Comparison of ENCODE assay signal across 8 mouse cellular contexts in the genomic region with DNA sequence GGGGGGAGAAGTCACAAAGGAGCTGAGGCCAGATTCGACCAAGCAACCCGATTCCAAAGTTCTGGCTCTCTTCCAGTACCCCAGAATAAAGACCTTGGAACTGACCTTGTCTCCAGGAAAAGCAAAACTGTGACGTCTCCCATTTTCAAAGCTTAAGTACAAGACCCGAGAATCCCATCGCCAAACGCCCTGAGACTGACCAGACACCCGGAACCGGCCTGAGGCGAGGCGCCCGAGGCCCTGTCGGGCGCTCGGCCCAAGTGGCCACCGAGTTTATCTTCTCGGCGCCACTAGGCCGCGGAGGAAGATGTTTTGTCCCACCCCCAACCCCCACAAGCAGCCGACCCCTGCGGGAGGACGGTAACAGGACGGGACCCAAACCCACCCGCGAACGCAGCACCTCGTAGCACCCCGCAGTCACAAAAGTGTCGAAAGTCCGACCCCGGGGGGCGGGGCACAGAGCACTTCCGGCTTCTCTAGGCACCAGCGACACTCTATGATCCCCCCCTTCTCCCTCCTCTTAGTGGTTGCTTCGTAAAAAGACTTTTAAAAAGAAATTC. TPM values are rescaled to one million over a fixed set of nuclear protein-coding genes. Genes with fewer than 3 reads are reported as not detected.
DNase-seq lines count a peak whose midpoint lies in the region; ATAC-seq lines count a peak whose summit lies in the region.

A gene (minus strand): TSS at position 469 of the 560 bp plus-strand sequence.

- peak; percentile 78 for DNase-seq in c-Kit-negative CD71-positive TER-119-positive erythroid progenitor cells, embryonic 14.5 days (ENCODE audit: low read depth, low spot score)
- peak; percentile 83 for DNase-seq in forebrain, embryonic 10.5 days (ENCODE audit: extremely low spot score, low spot score)
- peak; percentile 92 to 93 for DNase-seq in kidney, postnatal 25 days
- peak; percentile 78 for DNase-seq in telencephalon, adult 2 months (ENCODE audit: low read depth, low spot score)

- peaks cover 26% of the 10 kb centered on the region for H3K36me3 ChIP-seq in forebrain, embryonic 10.5 days (replicated peaks)
- H3K36me3 ChIP-seq in heart, embryonic 15.5 days: peaks cover 9% of the 10 kb centered on the region
- H3K36me3 ChIP-seq in liver, embryonic 15.5 days (replicated peaks): peaks cover 18% of the 10 kb centered on the region
- no peaks in the 10 kb centered on the region; the same call in 1 of the 2 replicates for H3K36me3 ChIP-seq in neural tube, embryonic 12.5 days

- H3K27me3 ChIP-seq in forebrain, embryonic 10.5 days (ENCODE audit: poor library complexity, severe bottlenecking): peaks cover 3% of the 10 kb centered on the region; the same call in 1 of the 2 replicates
- no peaks in the 10 kb centered on the region for H3K27me3 ChIP-seq in heart, embryonic 15.5 days
- H3K27me3 ChIP-seq in liver, embryonic 15.5 days: no peaks in the 10 kb centered on the region
- no peaks in the 10 kb centered on the region for H3K27me3 ChIP-seq in neural tube, embryonic 12.5 days (replicated peaks)

- peak within 1 kb of the TSS; percentile 90 for H3K9ac ChIP-seq in heart, embryonic 15.5 days
- H3K9ac ChIP-seq in liver, embryonic 15.5 days: peak within 1 kb of the TSS; percentile 91
- peak within 1 kb of the TSS; percentile 74 for H3K9ac ChIP-seq in neural tube, embryonic 12.5 days

- WGBS in forebrain, embryonic 10.5 days: under 1% methylated on average over 35 of the region's 35 CpGs
- under 1% methylated on average over 35 of the region's 35 CpGs for WGBS in heart, embryonic 15.5 days
- under 1% methylated on average over 35 of the region's 35 CpGs for WGBS in liver, embryonic 15.5 days (ENCODE audit: insufficient replicate concordance)
- WGBS in neural tube, embryonic 12.5 days: under 1% methylated on average over 35 of the region's 35 CpGs

- H3K9me3 ChIP-seq in forebrain, embryonic 10.5 days: no peaks in the 10 kb centered on the region
- H3K9me3 ChIP-seq in heart, embryonic 15.5 days (replicated peaks): no peaks in the 10 kb centered on the region
- H3K9me3 ChIP-seq in liver, embryonic 15.5 days (replicated peaks): no peaks in the 10 kb centered on the region
- H3K9me3 ChIP-seq in neural tube, embryonic 12.5 days: no peaks in the 10 kb centered on the region

- peak within 1 kb of the TSS; percentile 94 for H3K27ac ChIP-seq in forebrain, embryonic 10.5 days
- peak within 1 kb of the TSS; percentile 92 for H3K27ac ChIP-seq in heart, embryonic 15.5 days
- H3K27ac ChIP-seq in liver, embryonic 15.5 days (replicated peaks): peak within 1 kb of the TSS; percentile 89
- H3K27ac ChIP-seq in neural tube, embryonic 12.5 days: no peak within 1 kb of the TSS

- peak within 1 kb of the TSS; percentile 87 for H3K4me3 ChIP-seq in forebrain, embryonic 10.5 days
- H3K4me3 ChIP-seq in heart, embryonic 15.5 days: peak within 1 kb of the TSS; percentile 89
- H3K4me3 ChIP-seq in liver, embryonic 15.5 days (replicated peaks): peak within 1 kb of the TSS; percentile 94
- peak within 1 kb of the TSS; percentile 84 for H3K4me3 ChIP-seq in neural tube, embryonic 12.5 days

- peak; percentile 98 for ATAC-seq in CD4-positive, CD25-positive, alpha-beta regulatory T cell, adult 4 months
- ATAC-seq in heart, embryonic 15.5 days (replicated peaks; ENCODE audit: insufficient number of reproducible peaks, insufficient read depth, low FRiP score, low read depth): peak; percentile 92
- ATAC-seq in liver, embryonic 15.5 days (ENCODE audit: insufficient read depth): peak; percentile 93
- peak; percentile 95 for ATAC-seq in neural tube, embryonic 12.5 days (ENCODE audit: low FRiP score, low read depth)

- H3K4me2 ChIP-seq in heart, embryonic 15.5 days: peak within 1 kb of the TSS; percentile 61
- H3K4me2 ChIP-seq in liver, embryonic 15.5 days: peak within 1 kb of the TSS; percentile 74
- peak within 1 kb of the TSS; percentile 78 for H3K4me2 ChIP-seq in neural tube, embryonic 12.5 days (replicated peaks)

- H3K4me1 ChIP-seq in forebrain, embryonic 10.5 days: peaks cover 16% of the 10 kb centered on the region
- peaks cover 15% of the 10 kb centered on the region for H3K4me1 ChIP-seq in heart, embryonic 15.5 days (replicated peaks)
- peaks cover 15% of the 10 kb centered on the region for H3K4me1 ChIP-seq in liver, embryonic 15.5 days (replicated peaks)
- peaks cover 12% of the 10 kb centered on the region; the same call in 1 of the 2 replicates for H3K4me1 ChIP-seq in neural tube, embryonic 12.5 days

RNA-seq across cellular contexts. Expression of the gene that starts here (rescaled TPM):
- polyA plus RNA-seq in CD4-positive, CD25-positive, alpha-beta regulatory T cell, adult 4 months (2017; shearing (Covaris generic)): 10 to 100 TPM; 31.1 to 45.5 TPM
- 84.9 and 87.6 TPM in 2 replicates for polyA plus RNA-seq in forebrain, embryonic 10.5 days (2016; fragmentation: Nextera tagmentation; extraction: Ambion mirVana)
- polyA plus RNA-seq in heart, embryonic 15.5 days (2015; fragmentation: Nextera tagmentation; extraction: Ambion mirVana): 65.7 and 71.5 TPM in 2 replicates
- 28.9 and 32.1 TPM in 2 replicates for polyA plus RNA-seq in liver, embryonic 15.5 days (2015; fragmentation: Nextera tagmentation; extraction: Ambion mirVana)
- polyA plus RNA-seq in neural tube, embryonic 12.5 days (2016; fragmentation: Nextera tagmentation; extraction: Ambion mirVana): 88.2 and 89.0 TPM in 2 replicates
